10 mouse cellular contexts compared by ENCODE assay signal in the genomic region with DNA sequence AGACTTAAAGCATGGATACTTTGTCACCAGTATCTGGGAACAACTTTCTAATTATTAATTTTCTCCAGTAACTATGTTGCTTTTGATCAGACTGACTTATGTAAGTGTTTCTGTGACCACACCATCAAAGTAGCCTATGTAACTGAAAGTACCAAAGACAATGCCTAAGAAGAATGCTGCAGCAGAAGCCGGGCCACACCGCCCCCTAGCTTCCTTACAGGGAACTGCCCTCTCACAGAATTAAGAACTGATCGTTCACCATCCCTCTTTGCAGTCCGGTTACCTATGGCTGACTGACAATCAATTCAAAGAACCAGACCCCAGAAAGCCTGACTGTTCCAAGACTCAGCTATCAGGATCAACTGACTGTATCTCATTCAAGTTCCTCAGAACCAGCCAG.
DNase-seq lines count a peak whose midpoint lies in the region; ATAC-seq and TF ChIP-seq lines count a peak whose summit lies in the region.
"Had no signal": no experiment of that assay in that cellular context is flagged by ENCODE, and none has a peak within 500 bp of the region (broad histone marks: within the 10 kb centered on the region; RNA-seq: fewer than 3 reads in every experiment).

No protein-coding gene starts in this region.

- ATAC-seq in kidney, embryonic 16.5 days (ENCODE audit: low FRiP score, low TSS enrichment) = no peak
- ATAC-seq in embryonic facial prominence, embryonic 11.5 days (replicated peaks; ENCODE audit: insufficient number of reproducible peaks, low FRiP score, low TSS enrichment, low read depth) = no peak
- ATAC-seq in activated CD4-positive, CD25-positive, alpha-beta regulatory T cell, adult 4 months = no peak

- H3K4me2 ChIP-seq in kidney, embryonic 16.5 days (replicated peaks; ENCODE audit: low read depth, low read length) = no peak overlapping the region
- H3K4me2 ChIP-seq in embryonic facial prominence, embryonic 11.5 days (ENCODE audit: low read depth, low read length) = no peak overlapping the region
- H3K4me2 ChIP-seq: embryonic facial prominence, embryonic 12.5 days; limb, embryonic 13.5 days had no signal

- no peak overlapping the region for H3K4me3 ChIP-seq in kidney, embryonic 16.5 days (ENCODE audit: low read length)
- no peak overlapping the region for H3K4me3 ChIP-seq in E14TG2a.4 (replicated peaks; ENCODE audit: low read length)
- H3K4me3 ChIP-seq in embryonic facial prominence, embryonic 11.5 days (ENCODE audit: low read depth, low read length) = no peak overlapping the region
- H3K4me3 ChIP-seq: embryonic facial prominence, embryonic 12.5 days; limb, embryonic 13.5 days had no signal

- 51% methylated on average over 4 of the region's 4 CpGs for WGBS in kidney, embryonic 16.5 days
- 41% methylated on average over 4 of the region's 4 CpGs for WGBS in embryonic facial prominence, embryonic 11.5 days

- H3K27ac ChIP-seq in kidney, embryonic 16.5 days (ENCODE audit: low read length) = no peak overlapping the region
- H3K27ac ChIP-seq in embryonic facial prominence, embryonic 11.5 days (replicated peaks; ENCODE audit: low read depth, low read length) = no peak overlapping the region
- H3K27ac ChIP-seq: embryonic facial prominence, embryonic 12.5 days; limb, embryonic 13.5 days had no signal

- peak; percentile 84 for TF ChIP-seq CTCF in E14TG2a.4 (conservative IDR thresholded peaks at IDR 0.05; ENCODE audit: low read length)

- H3K36me3 ChIP-seq in kidney, embryonic 16.5 days (ENCODE audit: insufficient read depth, low read length) = no peaks in the 10 kb centered on the region
- no peaks in the 10 kb centered on the region for H3K36me3 ChIP-seq in E14TG2a.4 (ENCODE audit: insufficient read depth, low read length)
- H3K36me3 ChIP-seq in embryonic facial prominence, embryonic 11.5 days (replicated peaks; ENCODE audit: control insufficient read depth, insufficient read depth, low read depth, low read length) = no peaks in the 10 kb centered on the region
- H3K36me3 ChIP-seq: embryonic facial prominence, embryonic 12.5 days; limb, embryonic 13.5 days had no signal

- no peaks in the 10 kb centered on the region for H3K4me1 ChIP-seq in kidney, embryonic 16.5 days (ENCODE audit: insufficient read depth, low read length)
- no peaks in the 10 kb centered on the region for H3K4me1 ChIP-seq in E14TG2a.4 (replicated peaks; ENCODE audit: low read depth, low read length)
- H3K4me1 ChIP-seq in embryonic facial prominence, embryonic 11.5 days (ENCODE audit: control insufficient read depth, insufficient read depth, low read length) = no peaks in the 10 kb centered on the region
- H3K4me1 ChIP-seq: embryonic facial prominence, embryonic 12.5 days; limb, embryonic 13.5 days had no signal

- peaks cover 4% of the 10 kb centered on the region; the same call in 1 of the 2 replicates for H3K9me3 ChIP-seq in kidney, embryonic 16.5 days (ENCODE audit: low read length)
- H3K9me3 ChIP-seq in E14TG2a.4 (ENCODE audit: low read length) = no peaks in the 10 kb centered on the region
- no peaks in the 10 kb centered on the region for H3K9me3 ChIP-seq in embryonic facial prominence, embryonic 11.5 days (replicated peaks; ENCODE audit: control insufficient read depth, low read length)
- H3K9me3 ChIP-seq: embryonic facial prominence, embryonic 12.5 days had no signal

- H3K27me3 ChIP-seq in kidney, embryonic 16.5 days (ENCODE audit: insufficient read depth, low read length) = no peaks in the 10 kb centered on the region
- no peaks in the 10 kb centered on the region for H3K27me3 ChIP-seq in E14TG2a.4 (ENCODE audit: insufficient read depth, low read length)
- no peaks in the 10 kb centered on the region for H3K27me3 ChIP-seq in embryonic facial prominence, embryonic 11.5 days (ENCODE audit: control insufficient read depth, insufficient read depth, low read length)
- H3K27me3 ChIP-seq: embryonic facial prominence, embryonic 12.5 days had no signal

- no peak overlapping the region for H3K9ac ChIP-seq in kidney, embryonic 16.5 days (replicated peaks; ENCODE audit: low read length)
- H3K9ac ChIP-seq in embryonic facial prominence, embryonic 11.5 days (replicated peaks; ENCODE audit: low read length) = no peak overlapping the region
- H3K9ac ChIP-seq: embryonic facial prominence, embryonic 12.5 days; limb, embryonic 13.5 days had no signal

- peak; percentile 61 for DNase-seq in kidney, adult 18-20 months
- DNase-seq in adrenal gland, adult 2 months = peak; percentile 18
- peak; percentile 31 for DNase-seq in embryonic facial prominence, embryonic 11.5 days (ENCODE audit: low spot score)
- peak; percentile 19 to 32 for DNase-seq in layer of hippocampus, postnatal 36 days
- DNase-seq in retina, postnatal 1 day = peak; percentile 56
